Mouse (Mus musculus): ENCODE data around the gene Casz1.

- no peak for TF ChIP-seq GATA1 (IDR thresholded peaks at IDR 0.05; ENCODE audit: borderline replicate concordance, low read length)
- no peak for TF ChIP-seq FLI1 (IDR thresholded peaks at IDR 0.05; ENCODE audit: low read length)
Observed at GRCm38 (mm10) chr4:148930721-148931229, 126.5 kb downstream of the Casz1 start.
